Mouse (Mus musculus) neural tube, embryonic 14.5 days (tissue): ENCODE measurements at regions not wholly inside any gene's neighbourhood (a gene's known extent, or its start where the extent isn't known, plus 50 kb on each side); places are given as distances from the start of the nearest gene placed in this dataset.
A peak's percentile ranks its signal among the peaks of the same experiment; 100 is the strongest.

Experiments
- ATAC-seq: fragments of 200-750 bp; cut with Nextera tagmentation; 2 replicates; pipeline ENCODE4 v1.8.0; 2017; ENCODE audit warnings: low read depth, mild to moderate bottlenecking, moderate TSS enrichment, moderate library complexity
- H3K27ac ChIP-seq: fragments of 300-500 bp; sonication (generic); 2 replicates; pipeline ENCODE4 v1.5.1; 2014; ENCODE audit warnings: low read depth, mild to moderate bottlenecking, control low read depth, low read length, moderate library complexity, mixed read lengths
- H3K27me3 ChIP-seq: fragments of 300-500 bp; sonication (generic); 2 replicates; pipeline ENCODE4 v1.6.1; 2014; ENCODE audit warnings: low read length; ENCODE audit not compliant: control insufficient read depth, insufficient read depth
- H3K36me3 ChIP-seq: fragments of 300-500 bp; sonication (generic); 2 replicates; pipeline ENCODE4 v1.6.1; 2014; ENCODE audit warnings: low read length, mixed read lengths; ENCODE audit not compliant: control insufficient read depth, insufficient read depth
- H3K4me1 ChIP-seq: fragments of 300-500 bp; sonication (generic); 2 replicates; pipeline ENCODE4 v1.6.1; 2014; ENCODE audit warnings: low read length; ENCODE audit not compliant: control insufficient read depth, insufficient read depth
- H3K4me2 ChIP-seq: fragments of 300-500 bp; sonication (generic); 2 replicates; pipeline ENCODE4 v1.6.1; 2014; ENCODE audit warnings: mild to moderate bottlenecking, low read depth, low read length, control low read depth
- H3K4me3 ChIP-seq: fragments of 300-500 bp; sonication (generic); 2 replicates; pipeline ENCODE4 v1.5.1; 2014; ENCODE audit warnings: low read depth, low read length, control low read depth, mixed read lengths
- H3K9ac ChIP-seq: fragments of 300-500 bp; sonication (generic); replicated peaks from 2 replicates; pipeline ENCODE4 v1.6.1; 2014; ENCODE audit warnings: low read depth, mild to moderate bottlenecking, control low read depth, low read length, mixed read lengths
- H3K9me3 ChIP-seq: fragments of 300-500 bp; sonication (generic); 2 replicates; pipeline ENCODE4 v1.6.1; 2016; ENCODE audit warnings: low read length; ENCODE audit not compliant: control insufficient read depth
- WGBS: fragments of 180-500 bp; shearing (Covaris S2); extraction: QIAGEN DNeasy Blood & Tissue Kit; methylation state at CpG from one replicate; pipeline ENCODE4 v1.1.7; 2014; 5-methylcytosine and 5-hydroxymethylcytosine counted together

DNA sequence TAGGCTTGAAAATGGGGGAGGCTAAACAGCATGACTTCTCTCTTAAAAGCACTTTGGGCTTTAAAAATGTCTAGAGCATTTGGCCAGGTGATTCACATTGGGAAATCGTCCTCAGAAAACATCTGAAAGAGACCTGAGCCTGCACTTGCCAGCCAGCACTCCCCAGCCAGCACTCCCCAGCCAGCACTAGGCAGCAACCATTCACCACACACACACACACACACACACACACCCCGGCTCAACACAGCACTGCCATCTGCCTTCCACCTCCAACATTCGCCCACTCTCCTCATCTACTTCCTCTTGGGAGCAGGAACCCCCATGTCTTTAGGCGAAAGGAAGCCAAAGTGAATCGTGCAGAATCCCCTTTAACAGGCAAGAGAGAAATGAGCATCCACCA is 85.4 kb downstream of the Atp23 start:
- Histone ChIP-seq H3K4me3 (no peak overlapping the region), H3K9ac (no peak overlapping the region), H3K9me3 (no peaks in the 10 kb centered on the region), H3K36me3 (no peaks in the 10 kb centered on the region), H3K27ac (no peak overlapping the region), H3K4me2 (no peak overlapping the region), H3K27me3 (no peaks in the 10 kb centered on the region), H3K4me1 (no peaks in the 10 kb centered on the region)
- ATAC-seq: no peak
- WGBS: 77% methylated on average over 5 of the region's 5 CpGs

GRCm38 (mm10) chr10:126814968-126815367 is 86.2 kb downstream of the Atp23 start:
- no peaks in the 10 kb centered on the region for H3K27me3 ChIP-seq
- H3K9me3 ChIP-seq: no peaks in the 10 kb centered on the region
- H3K4me1 ChIP-seq: no peaks in the 10 kb centered on the region
- H3K36me3 ChIP-seq: no peaks in the 10 kb centered on the region
- H3K4me2 ChIP-seq: no peak overlapping the region
- no peak for ATAC-seq
- no peak overlapping the region for H3K4me3 ChIP-seq
- H3K27ac ChIP-seq: no peak overlapping the region
- 92% methylated on average over 18 of the region's 18 CpGs for whole genome bisulfite sequencing
- no peak overlapping the region for H3K9ac ChIP-seq

DNA sequence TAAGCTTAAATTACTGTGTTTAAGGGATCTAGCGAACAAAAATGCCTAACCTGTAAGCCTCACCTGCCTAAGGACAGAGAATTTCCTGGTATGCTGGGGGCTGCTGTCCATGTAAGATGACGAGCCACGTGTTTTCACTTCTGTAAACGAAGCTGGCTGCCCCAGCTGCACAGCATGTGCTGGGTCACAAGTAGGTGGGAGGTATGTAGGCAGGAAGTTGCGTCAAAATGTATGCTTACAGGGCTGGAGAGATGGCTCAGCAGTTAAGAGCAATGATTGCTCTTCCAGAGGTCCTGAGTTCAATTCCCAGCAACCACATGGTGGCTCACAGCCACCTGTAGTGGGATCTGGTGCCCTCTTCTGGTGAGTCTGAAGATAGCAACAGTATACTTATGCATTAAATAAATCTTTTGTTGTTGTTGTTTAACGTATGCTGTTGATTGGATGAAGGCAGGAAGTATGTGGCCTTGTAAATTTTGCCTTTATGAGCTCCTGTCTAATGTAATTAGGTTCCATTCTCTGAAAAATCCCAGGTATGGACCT is 88.0 kb downstream of the Atp23 start:
- no peak overlapping the region for H3K9ac ChIP-seq
- no peak overlapping the region for H3K27ac ChIP-seq
- H3K36me3 ChIP-seq: no peaks in the 10 kb centered on the region
- no peak overlapping the region for H3K4me2 ChIP-seq
- H3K27me3 ChIP-seq: no peaks in the 10 kb centered on the region
- no peaks in the 10 kb centered on the region for H3K9me3 ChIP-seq
- 86% methylated on average over 6 of the region's 6 CpGs for WGBS
- ATAC-seq: no peak
- H3K4me1 ChIP-seq: no peaks in the 10 kb centered on the region
- no peak overlapping the region for H3K4me3 ChIP-seq

GRCm38 (mm10) chr10:126812243-126812755 is 88.9 kb downstream of the Atp23 start:
- H3K4me1 ChIP-seq: no peaks in the 10 kb centered on the region
- no peak overlapping the region for H3K4me2 ChIP-seq
- H3K9me3 ChIP-seq: no peaks in the 10 kb centered on the region
- no peaks in the 10 kb centered on the region for H3K27me3 ChIP-seq
- 72% methylated on average over 7 of the region's 7 CpGs for WGBS
- no peak overlapping the region for H3K9ac ChIP-seq
- H3K4me3 ChIP-seq: no peak overlapping the region
- H3K36me3 ChIP-seq: no peaks in the 10 kb centered on the region
- peak; percentile 35; the same call in 1 of the 2 replicates for ATAC-seq
- H3K27ac ChIP-seq: no peak overlapping the region

DNA sequence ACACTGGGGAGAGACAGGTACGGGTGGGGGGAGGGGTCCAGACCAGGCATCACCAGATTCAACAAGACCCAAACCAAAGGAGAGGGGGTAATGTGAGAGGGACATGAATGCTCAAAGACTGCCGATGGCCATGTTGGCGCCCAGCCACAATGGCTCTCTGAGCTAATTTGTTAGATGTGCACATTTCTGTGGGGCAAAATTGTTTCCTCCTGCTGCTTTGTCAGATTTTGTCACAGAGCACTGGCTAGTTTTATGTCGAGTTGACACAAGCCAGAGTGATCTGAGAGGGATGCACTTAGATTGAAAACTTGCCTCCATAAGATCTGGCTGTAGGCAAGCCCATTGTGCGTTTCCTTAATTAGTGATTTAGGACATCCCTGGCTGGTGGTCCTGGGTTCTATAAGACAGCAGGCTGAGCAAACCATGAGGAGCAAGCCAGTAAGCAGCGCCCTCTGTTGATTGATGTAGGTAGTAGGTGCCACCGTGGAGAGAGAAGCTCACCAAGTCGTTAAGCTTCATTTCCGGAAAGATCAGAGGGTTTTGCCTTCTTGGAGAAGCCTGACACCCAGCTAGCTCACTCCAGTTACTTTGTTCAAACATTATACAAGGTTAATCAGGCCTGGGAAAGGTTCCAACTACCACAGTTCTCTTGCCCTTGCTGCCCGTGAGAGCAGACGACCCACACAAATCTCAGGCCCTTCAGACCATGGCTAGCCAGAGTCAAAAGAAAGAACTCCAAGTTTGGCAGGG is 90.6 kb downstream of the Atp23 start:
- Histone ChIP-seq H3K9ac (no peak overlapping the region), H3K4me1 (no peaks in the 10 kb centered on the region), H3K4me2 (no peak overlapping the region), H3K27ac (no peak overlapping the region), H3K36me3 (no peaks in the 10 kb centered on the region), H3K4me3 (no peak overlapping the region), H3K9me3 (no peaks in the 10 kb centered on the region), H3K27me3 (no peaks in the 10 kb centered on the region)
- ATAC-seq: peak; percentile 7; the same call in 1 of the 2 replicates
- 67% methylated on average over 11 of the region's 11 CpGs for WGBS

- no peak overlapping the region for H3K9ac ChIP-seq
- peak overlapping the region; percentile 20 for H3K4me3 ChIP-seq
Observed at GRCm38 (mm10) chr10:126809587-126809986, 91.6 kb downstream of the Atp23 start.

DNA sequence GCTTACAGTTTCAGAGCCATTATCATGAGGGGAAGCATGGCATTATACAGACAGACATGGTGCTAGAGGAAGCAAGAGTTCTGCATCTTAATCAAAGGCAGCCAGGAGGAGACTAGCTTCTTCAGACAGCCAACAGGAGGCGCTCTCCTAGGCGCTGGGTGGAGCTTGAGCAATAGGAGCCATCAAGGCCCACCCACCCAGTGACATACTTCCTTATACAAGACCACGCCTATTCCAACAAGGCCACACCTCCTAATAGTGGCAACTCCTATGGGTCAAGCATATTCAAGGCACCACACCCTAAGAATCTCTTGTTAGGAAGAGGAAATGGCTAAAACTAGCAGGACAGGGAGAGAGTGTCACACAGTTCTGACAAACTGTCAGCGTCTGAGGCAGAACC is 94.3 kb downstream of the Atp23 start:
- Histone ChIP-seq H3K9ac (no peak overlapping the region), H3K9me3 (no peaks in the 10 kb centered on the region), H3K36me3 (no peaks in the 10 kb centered on the region), H3K4me1 (no peaks in the 10 kb centered on the region), H3K4me3 (no peak overlapping the region), H3K27me3 (no peaks in the 10 kb centered on the region), H3K4me2 (no peak overlapping the region), H3K27ac (no peak overlapping the region)
- WGBS: 92% methylated on average over 4 of the region's 4 CpGs
- ATAC-seq: no peak

More at GRCm38 (mm10) chr10:126809587-126809986, 91.6 kb downstream of the Atp23 start:
- H3K36me3 ChIP-seq: no peaks in the 10 kb centered on the region
- H3K27me3 ChIP-seq: no peaks in the 10 kb centered on the region
- WGBS: 46% methylated on average over 17 of the region's 17 CpGs
- peak; percentile 46; the same call in 1 of the 2 replicates for ATAC-seq
- H3K4me1 ChIP-seq: no peaks in the 10 kb centered on the region
- H3K27ac ChIP-seq: peak overlapping the region; percentile 60; the same call in 1 of the 2 replicates
- H3K9me3 ChIP-seq: no peaks in the 10 kb centered on the region
- H3K4me2 ChIP-seq: peak overlapping the region; percentile 28

- no peak overlapping the region for H3K9ac ChIP-seq
- no peaks in the 10 kb centered on the region for H3K9me3 ChIP-seq
- no peak for ATAC-seq
- H3K4me2 ChIP-seq: no peak overlapping the region
- H3K4me3 ChIP-seq: no peak overlapping the region
- 92% methylated on average over 4 of the region's 4 CpGs for WGBS
- H3K36me3 ChIP-seq: no peaks in the 10 kb centered on the region
- no peaks in the 10 kb centered on the region for H3K27me3 ChIP-seq
- no peaks in the 10 kb centered on the region for H3K4me1 ChIP-seq
- no peak overlapping the region for H3K27ac ChIP-seq
Observed at GRCm38 (mm10) chr10:126802732-126803131, 98.4 kb downstream of the Atp23 start.

DNA sequence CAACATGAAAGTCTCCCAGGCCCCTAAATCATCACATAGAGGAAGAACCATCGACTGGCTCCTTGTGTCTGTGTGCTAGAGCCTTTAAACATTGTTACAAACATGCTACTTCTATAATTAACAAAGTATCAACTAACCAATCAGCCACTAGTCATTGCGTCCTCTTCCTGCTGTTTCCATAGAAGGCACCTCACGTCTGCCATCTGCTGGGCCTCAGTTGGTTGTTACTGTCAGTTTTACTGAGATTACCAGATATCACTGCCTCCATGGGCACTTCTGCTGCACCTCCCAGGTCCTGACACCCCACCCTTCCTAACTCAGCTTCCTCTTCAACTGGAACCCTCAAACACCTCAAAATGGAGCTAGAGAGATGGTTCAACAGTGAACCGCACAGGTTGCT is 101.8 kb downstream of the Atp23 start:
- Histone ChIP-seq H3K4me1 (no peaks in the 10 kb centered on the region), H3K9me3 (no peaks in the 10 kb centered on the region), H3K27ac (no peak overlapping the region), H3K36me3 (no peaks in the 10 kb centered on the region), H3K4me3 (no peak overlapping the region), H3K27me3 (no peaks in the 10 kb centered on the region), H3K4me2 (no peak overlapping the region), H3K9ac (no peak overlapping the region)
- ATAC-seq: no peak
- WGBS: 59% methylated on average over 4 of the region's 4 CpGs
